Mouse (Mus musculus) midbrain, postnatal 0 days (tissue): ENCODE measurements around the gene Ing5. TPM values are rescaled to one million over a fixed set of nuclear protein-coding genes. Genes with fewer than 3 reads are reported as not detected.
A peak's percentile ranks its signal among the peaks of the same experiment; 100 is the strongest.

Experiments
- ATAC-seq: fragments of 200-750 bp; cut with Nextera tagmentation; 2 replicates; pipeline ENCODE4 v1.8.0; 2017; ENCODE audit warnings: moderate number of reproducible peaks, mild to moderate bottlenecking, moderate TSS enrichment, moderate library complexity; ENCODE audit not compliant: low FRiP score
- DNase-seq: peaks from one replicate; pipeline ENCODE4 v3.0.0-alpha.2; 2015; ENCODE audit warnings: low spot score
- H3K27ac ChIP-seq: fragments of 300-500 bp; sonication (generic); 2 replicates; pipeline ENCODE4 v1.5.1; 2014; ENCODE audit warnings: low read depth, mild to moderate bottlenecking, low read length, mixed read lengths
- H3K27me3 ChIP-seq: fragments of 300-500 bp; sonication (generic); 2 replicates; pipeline ENCODE4 v1.6.1; 2014; ENCODE audit warnings: low read length, control low read depth, mixed read lengths; ENCODE audit not compliant: insufficient read depth
- H3K36me3 ChIP-seq: fragments of 300-500 bp; sonication (generic); 2 replicates; pipeline ENCODE4 v1.6.1; 2014; ENCODE audit warnings: low read length, control low read depth, mixed read lengths; ENCODE audit not compliant: insufficient read depth
- H3K4me1 ChIP-seq: fragments of 300-500 bp; sonication (generic); 2 replicates; pipeline ENCODE4 v1.6.1; 2014; ENCODE audit warnings: mild to moderate bottlenecking, control low read depth, antibody characterized with exemption, low read length, mixed read lengths; ENCODE audit not compliant: insufficient read depth
- H3K4me2 ChIP-seq: fragments of 300-500 bp; sonication (generic); 2 replicates; pipeline ENCODE4 v1.6.1; 2014; ENCODE audit warnings: low read depth, mild to moderate bottlenecking, low read length, mixed read lengths; ENCODE audit not compliant: poor library complexity, severe bottlenecking
- H3K4me3 ChIP-seq: fragments of 300-500 bp; sonication (generic); 2 replicates; pipeline ENCODE4 v1.5.1; 2014; ENCODE audit warnings: low read depth, mild to moderate bottlenecking, low read length, moderate library complexity
- H3K9ac ChIP-seq: fragments of 300-500 bp; sonication (generic); replicated peaks from 2 replicates; pipeline ENCODE4 v1.6.1; 2014; ENCODE audit warnings: mild to moderate bottlenecking, low read length, moderate library complexity, mixed read lengths; ENCODE audit not compliant: poor library complexity, severe bottlenecking
- H3K9me3 ChIP-seq: fragments of 300-500 bp; sonication (generic); 2 replicates; pipeline ENCODE4 v1.6.1; 2016; ENCODE audit warnings: low read length, control low read depth
- CTCF ChIP-seq: IDR thresholded peaks from 2 replicates; pipeline ENCODE4 v1.5.1; 2016; ENCODE audit warnings: antibody characterized with exemption, mild to moderate bottlenecking
- WGBS: fragments of 180-500 bp; shearing (Covaris S2); extraction: QIAGEN DNeasy Blood & Tissue Kit; methylation state at CpG from one replicate; pipeline ENCODE4 v1.1.7; 2014; 5-methylcytosine and 5-hydroxymethylcytosine counted together
- polyA plus RNA-seq: library from polyadenylated mRNA; unstranded; fragments of >200 nt; fragmentation: Nextera tagmentation; extraction: Ambion mirVana; gene quantifications from 2 replicates; pipeline ENCODE4 v1.2.1, GENCODE M21; 2015
- total RNA-seq: library from RNA; depleted of rRNA; stranded (reverse); fragments of >200 nt; gene quantifications from 2 replicates; pipeline ENCODE4 v1.2.3, GENCODE M21; 2014

The Ing5 gene
- total and polyA plus RNA-seq, 2 experiments from 2014 or later, result 7.1 to 12.6 TPM

DNA sequence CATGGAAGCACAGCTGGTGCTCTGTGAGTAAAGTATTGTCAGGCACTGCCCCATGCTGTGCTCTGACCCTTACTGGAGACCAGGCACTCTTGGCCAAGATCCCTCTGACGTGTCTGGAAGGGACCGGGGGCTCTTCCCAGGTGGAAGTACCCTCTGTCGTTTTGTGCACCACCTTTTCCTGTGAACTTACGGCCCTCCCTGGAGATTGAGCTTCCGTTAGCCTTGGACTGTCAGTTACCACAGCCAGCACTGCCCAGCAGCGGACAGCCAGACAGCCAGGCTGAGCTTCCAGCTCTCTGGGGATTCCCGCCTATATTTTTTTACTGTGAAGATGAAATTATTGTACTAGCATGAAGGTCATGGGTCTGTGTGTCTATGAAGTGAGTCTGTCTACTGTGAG is 15.0 kb downstream of the Ing5 start:
- Histone ChIP-seq H3K9ac (no peak overlapping the region), H3K4me2 (no peak overlapping the region), H3K36me3 (peaks cover 53% of the 10 kb centered on the region), H3K27ac (no peak overlapping the region), H3K9me3 (no peaks in the 10 kb centered on the region), H3K4me1 (no peaks in the 10 kb centered on the region), H3K27me3 (no peaks in the 10 kb centered on the region), H3K4me3 (no peak overlapping the region)
- no peak for TF ChIP-seq CTCF
- ATAC-seq (no peak), DNase-seq (no peak)
- WGBS, result 76% methylated on average over 7 of the region's 7 CpGs

GRCm38 (mm10) chr1:93823796-93824495 is 20.2 kb downstream of the Ing5 start:
- Histone ChIP-seq H3K27me3 (no peaks in the 10 kb centered on the region), H3K4me3 (no peak overlapping the region), H3K9me3 (no peaks in the 10 kb centered on the region), H3K9ac (no peak overlapping the region), H3K27ac (peak overlapping the region; percentile 95; the same call in 1 of the 2 replicates), H3K4me1 (no peaks in the 10 kb centered on the region), H3K4me2 (no peak overlapping the region), H3K36me3 (peaks cover 8% of the 10 kb centered on the region)
- ATAC-seq (no peak), DNase-seq (no peak)
- TF ChIP-seq CTCF, result no peak
- 70% methylated on average over 3 of the region's 3 CpGs for WGBS

GRCm38 (mm10) chr1:93824609-93825008 is 20.8 kb downstream of the Ing5 start, which contains the start of gene D2hgdh:
Gene D2hgdh, plus strand, starts transcription at chr1:93824909.
- Histone ChIP-seq H3K36me3 (peaks cover 2% of the 10 kb centered on the region; the same call in 1 of the 2 replicates), H3K4me2 (peak within 1 kb of the TSS; percentile 80), H3K27ac (peak within 1 kb of the TSS; percentile 95), H3K9me3 (no peaks in the 10 kb centered on the region), H3K4me1 (no peaks in the 10 kb centered on the region), H3K4me3 (peak within 1 kb of the TSS; percentile 50), H3K27me3 (no peaks in the 10 kb centered on the region), H3K9ac (peak within 1 kb of the TSS; percentile 65)
- DNase-seq (no peak), ATAC-seq (peak; percentile 25; the same call in 1 of the 2 replicates)
- WGBS, result 2% methylated on average over 10 of the region's 10 CpGs
- no peak for TF ChIP-seq CTCF

DNA sequence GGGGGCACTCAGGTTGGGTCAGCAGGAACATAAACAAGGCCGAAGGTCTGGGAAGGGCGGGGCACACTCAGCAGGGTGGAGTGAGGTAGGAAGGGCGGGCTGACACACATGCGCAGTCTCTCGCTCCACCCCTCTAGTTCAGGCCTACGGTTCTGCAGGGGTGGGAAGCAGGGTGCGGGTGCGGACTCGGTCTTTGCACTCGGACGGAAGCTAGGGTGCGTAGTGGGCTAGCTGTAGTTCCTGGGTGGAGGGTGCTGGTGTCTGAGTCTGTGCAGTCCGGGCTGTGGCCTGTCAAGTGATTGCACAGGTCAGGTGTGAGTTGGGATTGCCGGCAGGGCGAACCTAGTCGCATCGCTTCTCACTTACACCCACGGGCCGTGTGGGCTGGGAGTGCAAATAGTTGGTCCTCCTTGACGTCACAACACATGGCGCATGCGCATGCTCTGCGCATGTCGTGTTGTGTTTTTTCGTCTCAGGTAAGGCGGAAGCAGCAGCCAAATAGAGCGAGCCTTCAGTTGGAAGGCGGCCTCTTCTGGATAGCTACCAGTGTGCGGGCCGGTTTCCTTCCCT is 21.4 kb downstream of the Ing5 start:
- Histone ChIP-seq H3K4me2 (peak overlapping the region; percentile 80), H3K9ac (peak overlapping the region; percentile 65), H3K27ac (peak overlapping the region; percentile 95), H3K4me1 (no peaks in the 10 kb centered on the region), H3K4me3 (peak overlapping the region; percentile 50), H3K9me3 (no peaks in the 10 kb centered on the region), H3K36me3 (no peaks in the 10 kb centered on the region), H3K27me3 (no peaks in the 10 kb centered on the region)
- TF ChIP-seq CTCF, result peak; percentile 51
- WGBS, result 2% methylated on average over 30 of the region's 30 CpGs
- ATAC-seq (peak; percentile 93), DNase-seq (peak; percentile 97)

DNA sequence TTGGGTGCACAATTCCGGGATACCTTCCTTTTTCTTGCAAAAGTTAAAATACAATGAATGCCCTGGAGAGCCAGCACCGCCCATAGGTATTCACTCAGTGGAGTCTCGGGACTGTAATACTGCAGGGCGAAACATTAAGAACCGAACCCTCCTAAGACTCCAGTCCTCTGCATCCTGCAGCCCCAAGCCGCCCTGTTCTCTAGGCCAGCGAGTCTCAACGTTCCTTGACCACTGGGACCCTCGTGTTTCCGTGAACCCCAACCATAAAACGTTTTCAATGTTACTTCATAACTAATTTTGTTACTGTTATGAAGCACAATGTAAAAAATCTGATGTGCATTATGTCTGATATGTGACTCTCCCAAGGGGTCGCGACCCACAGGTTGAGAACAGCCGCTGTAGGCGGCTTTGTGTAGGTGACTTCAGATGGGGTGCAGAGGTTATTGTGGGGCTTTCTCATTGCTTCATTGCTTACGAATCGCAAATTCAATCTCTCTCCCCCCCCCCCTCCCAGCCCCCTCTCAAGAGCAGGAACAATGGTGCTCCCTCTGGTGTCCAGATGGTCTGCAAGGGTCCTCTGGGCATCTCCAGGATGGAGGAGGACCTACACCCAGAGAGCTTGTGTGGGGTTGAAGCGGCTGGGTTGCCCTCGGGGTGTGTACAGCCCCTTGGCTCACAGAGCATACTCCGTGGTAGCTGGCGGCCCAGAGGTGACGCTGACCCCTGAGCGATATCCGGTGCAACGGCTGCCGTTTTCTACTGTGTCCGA is 22.2 kb downstream of the Ing5 start:
- ATAC-seq (peak; percentile 48), DNase-seq (peak; percentile 9)
- Histone ChIP-seq H3K4me2 (peak overlapping the region; percentile 80), H3K9me3 (no peaks in the 10 kb centered on the region), H3K4me3 (peak overlapping the region; percentile 50), H3K36me3 (no peaks in the 10 kb centered on the region), H3K27ac (peak overlapping the region; percentile 95), H3K27me3 (no peaks in the 10 kb centered on the region), H3K9ac (peak overlapping the region; percentile 65), H3K4me1 (no peaks in the 10 kb centered on the region)
- WGBS, result 44% methylated on average over 27 of the region's 27 CpGs
- TF ChIP-seq CTCF, result peak; percentile 46

DNA sequence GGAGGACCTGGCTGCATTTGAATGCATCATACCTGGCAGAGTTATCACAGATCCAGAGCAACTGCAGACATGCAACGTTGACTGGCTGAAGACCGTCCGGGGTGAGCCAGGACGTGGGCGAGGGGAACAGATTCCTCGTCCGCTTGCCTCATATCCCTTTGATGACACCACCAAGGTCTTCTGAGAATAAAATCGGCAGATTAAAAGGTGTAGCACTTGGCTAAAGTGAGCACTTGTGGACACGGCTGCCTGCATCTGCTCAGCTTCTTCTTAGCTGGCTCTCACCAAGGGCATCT is 22.7 kb downstream of the Ing5 start:
- 95% methylated on average over 9 of the region's 9 CpGs for WGBS

More for the DNA sequence above, 22.7 kb downstream of the Ing5 start:
- Histone ChIP-seq H3K9ac (no peak overlapping the region), H3K27me3 (no peaks in the 10 kb centered on the region), H3K4me1 (no peaks in the 10 kb centered on the region), H3K4me3 (no peak overlapping the region), H3K9me3 (no peaks in the 10 kb centered on the region), H3K4me2 (no peak overlapping the region; the same call in 1 of the 2 replicates), H3K36me3 (no peaks in the 10 kb centered on the region), H3K27ac (0 out of 2 replicates have a peak overlapping the region, but pooled peaks have one; percentile 95)
- no peak for ATAC-seq
- DNase-seq, result no peak
- TF ChIP-seq CTCF, result no peak
